Mouse (Mus musculus) liver, adult 2 months (tissue): Measurements from ENCODE around the gene Auts2.

Experiments
- CTCF ChIP-seq: fragments of 200-500 bp; IDR thresholded peaks from 2 replicates; pipeline ENCODE4 v1.5.1; 2011; ENCODE audit warnings: low read depth, low read length, control low read depth
- POLR2A ChIP-seq: fragments of 200-500 bp; IDR thresholded peaks from 2 replicates; pipeline ENCODE4 v1.6.1; 2011; ENCODE audit warnings: low read length, control low read depth; ENCODE audit not compliant: insufficient read depth; ENCODE audit errors: extremely low read depth

DNA sequence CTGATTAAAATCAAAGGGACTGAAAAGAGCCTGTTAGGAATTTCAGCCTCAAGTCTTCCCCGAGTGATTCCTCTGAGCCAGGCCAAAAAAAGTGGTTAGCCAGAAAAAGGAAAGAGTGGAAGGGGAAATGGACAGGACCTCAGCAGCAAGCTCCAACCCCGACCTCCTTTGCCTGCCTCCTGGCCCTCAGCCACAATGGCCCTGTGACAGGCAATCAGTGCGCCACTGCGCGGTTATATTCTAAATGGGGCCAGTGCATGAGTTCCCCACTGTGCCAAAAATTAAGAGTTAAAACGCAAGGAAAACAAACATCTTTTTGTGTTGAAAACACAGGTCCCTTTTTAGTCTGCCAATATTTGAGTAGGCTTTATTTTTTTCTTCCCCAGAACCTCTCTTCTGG, 755.1 kb downstream of the Auts2 start:
- TF ChIP-seq CTCF (no peak), POLR2A (no peak)
